Mouse (Mus musculus): ENCODE measurements at regions not wholly inside any gene's neighbourhood (a gene's known extent, or its start where the extent isn't known, plus 50 kb on each side); places are given as distances from the start of the nearest gene placed in this dataset.
A peak's percentile ranks its signal among the peaks of the same experiment; 100 is the strongest.

DNA sequence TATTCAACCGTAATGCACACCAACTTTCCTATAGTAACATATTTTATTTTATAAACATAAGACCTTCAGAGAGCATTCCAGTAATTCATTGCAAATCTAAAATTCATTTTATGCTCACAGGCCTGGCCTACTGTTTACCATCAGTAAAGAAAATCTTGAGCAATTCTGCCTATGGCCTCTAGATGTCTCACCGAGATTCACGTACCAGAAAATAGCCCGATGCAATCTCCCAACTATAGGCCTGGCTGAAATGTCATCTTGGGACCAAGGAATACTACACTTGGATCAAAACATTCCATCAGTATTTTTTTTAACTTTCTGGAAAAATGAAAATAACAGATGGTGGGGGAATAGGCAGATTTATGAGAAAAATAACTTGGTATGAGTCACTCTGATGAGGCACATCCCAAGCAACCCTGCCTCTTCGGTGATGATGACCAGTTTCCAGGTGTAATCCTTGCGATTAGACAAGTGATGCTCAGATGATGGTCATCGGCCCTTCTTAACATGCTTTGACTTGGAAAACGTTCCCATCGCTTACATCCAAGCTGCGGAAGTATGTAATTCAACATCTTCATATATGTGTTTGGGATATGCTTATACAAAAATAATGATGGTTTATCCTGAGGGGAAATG lies 439.9 kb downstream of the Nyap2 start:
- Histone ChIP-seq H3K4me1 (ENCODE audit: control insufficient read depth, insufficient read depth, low read length) (no peaks in the 10 kb centered on the region), H3K27ac (ENCODE audit: insufficient read depth, low read length) (no peak overlapping the region)
- no peak for TF ChIP-seq POLR2A (IDR thresholded peaks at IDR 0.05; ENCODE audit: extremely low read depth, insufficient read depth, low read length)
- TF ChIP-seq CTCF (IDR thresholded peaks at IDR 0.05; ENCODE audit: extremely low read depth, insufficient read depth, low read length) = peak; percentile 53

DNA sequence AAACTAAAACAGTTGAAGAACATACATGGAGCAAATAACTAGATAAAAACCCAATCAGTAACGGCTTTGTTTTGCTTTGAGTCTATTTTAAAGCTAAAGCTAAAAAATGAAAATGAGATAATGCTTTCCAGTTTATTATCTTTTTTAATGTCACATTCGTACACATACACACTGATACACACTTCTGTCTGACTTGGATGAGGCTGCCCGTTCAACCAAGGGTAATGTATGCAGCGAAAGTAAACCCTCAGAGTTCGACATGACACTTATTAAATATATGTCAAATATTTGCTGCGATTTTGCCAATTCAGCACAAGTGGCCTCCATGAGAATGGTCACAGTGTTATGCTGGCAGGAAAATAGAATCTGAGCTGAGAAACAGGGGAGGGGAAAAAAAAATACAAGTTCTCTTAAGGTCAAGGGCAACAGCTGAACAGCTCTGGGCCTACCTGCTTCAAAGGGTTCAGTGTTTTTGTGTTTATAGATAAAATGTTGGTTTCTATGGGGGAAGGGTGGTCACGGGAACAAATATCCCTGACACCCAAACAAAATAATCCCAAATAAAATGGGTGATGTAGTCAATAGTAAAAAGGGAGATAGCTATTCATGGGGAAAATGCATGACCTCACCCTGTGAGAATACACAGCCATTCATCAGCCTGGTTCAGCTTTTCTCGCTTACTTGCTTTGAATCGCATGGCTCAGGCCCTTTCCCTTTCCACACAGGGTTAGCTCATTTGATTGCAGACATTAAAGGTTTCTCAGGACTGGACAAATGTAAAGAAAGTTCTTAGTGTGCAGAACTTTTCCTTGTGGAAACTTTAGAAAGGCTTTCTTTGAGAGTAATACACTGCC lies 443.9 kb downstream of the Nyap2 start:
- H3K4me3 ChIP-seq (ENCODE audit: insufficient read depth, low read length) = no peak overlapping the region
- no peaks in the 10 kb centered on the region for H3K4me1 ChIP-seq (ENCODE audit: control insufficient read depth, insufficient read depth, low read length)
- no peak overlapping the region for H3K27ac ChIP-seq (ENCODE audit: insufficient read depth, low read length)
- TF ChIP-seq CTCF (IDR thresholded peaks at IDR 0.05; ENCODE audit: extremely low read depth, insufficient read depth, low read length) = no peak
- no peak for TF ChIP-seq POLR2A (IDR thresholded peaks at IDR 0.05; ENCODE audit: extremely low read depth, insufficient read depth, low read length)

More for the DNA sequence above, 439.9 kb downstream of the Nyap2 start:
- no peak overlapping the region for H3K4me3 ChIP-seq (ENCODE audit: insufficient read depth, low read length)

DNA sequence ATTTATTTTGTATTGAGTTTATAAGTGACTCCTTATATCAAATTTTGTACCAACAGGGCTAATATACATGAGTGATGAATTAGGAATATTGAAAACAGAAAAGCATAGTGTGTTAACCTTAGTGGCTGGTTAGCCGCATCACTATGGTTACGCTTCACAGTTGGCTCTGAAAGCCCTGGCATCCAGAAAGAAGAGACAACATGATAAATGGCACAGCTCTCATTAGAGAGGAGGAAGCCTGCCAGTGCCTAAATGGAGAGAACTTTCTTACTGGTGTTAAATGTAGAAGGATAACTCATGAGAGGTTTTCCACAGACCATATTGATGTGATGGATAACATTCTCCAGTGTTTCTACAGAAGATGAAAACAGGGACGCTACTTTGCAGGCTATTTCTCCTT lies 446.2 kb downstream of the Nyap2 start:
- no peak overlapping the region for H3K27ac ChIP-seq (ENCODE audit: insufficient read depth, low read length)
- H3K4me3 ChIP-seq (ENCODE audit: insufficient read depth, low read length) = no peak overlapping the region
- no peak for TF ChIP-seq POLR2A (IDR thresholded peaks at IDR 0.05; ENCODE audit: extremely low read depth, insufficient read depth, low read length)
- no peak for TF ChIP-seq CTCF (IDR thresholded peaks at IDR 0.05; ENCODE audit: extremely low read depth, insufficient read depth, low read length)
- H3K4me1 ChIP-seq (ENCODE audit: control insufficient read depth, insufficient read depth, low read length) = no peaks in the 10 kb centered on the region

DNA sequence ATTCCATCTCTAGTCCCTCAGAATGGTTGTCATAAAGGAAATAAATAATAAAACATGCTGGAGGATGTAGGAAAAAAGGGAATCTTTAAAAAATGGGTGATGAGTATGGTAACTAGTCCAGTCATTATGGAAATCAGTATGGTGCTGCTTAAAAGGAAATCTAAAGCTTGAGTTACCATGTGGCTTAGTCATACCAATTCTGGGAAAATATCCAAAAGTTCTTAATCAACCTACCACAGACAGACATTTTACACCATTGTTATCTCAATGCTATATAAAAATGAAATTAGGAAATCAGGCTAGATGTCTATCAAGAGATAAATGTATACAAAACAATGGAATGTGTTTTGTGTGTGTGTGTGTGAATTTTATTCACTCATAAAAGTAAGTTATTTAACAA lies 449.1 kb downstream of the Nyap2 start:
- no peak overlapping the region for H3K27ac ChIP-seq (ENCODE audit: insufficient read depth, low read length)
- H3K4me3 ChIP-seq (ENCODE audit: insufficient read depth, low read length) = no peak overlapping the region
- no peaks in the 10 kb centered on the region for H3K4me1 ChIP-seq (ENCODE audit: control insufficient read depth, insufficient read depth, low read length)
- no peak for TF ChIP-seq CTCF (IDR thresholded peaks at IDR 0.05; ENCODE audit: extremely low read depth, insufficient read depth, low read length)
- no peak for TF ChIP-seq POLR2A (IDR thresholded peaks at IDR 0.05; ENCODE audit: extremely low read depth, insufficient read depth, low read length)

DNA sequence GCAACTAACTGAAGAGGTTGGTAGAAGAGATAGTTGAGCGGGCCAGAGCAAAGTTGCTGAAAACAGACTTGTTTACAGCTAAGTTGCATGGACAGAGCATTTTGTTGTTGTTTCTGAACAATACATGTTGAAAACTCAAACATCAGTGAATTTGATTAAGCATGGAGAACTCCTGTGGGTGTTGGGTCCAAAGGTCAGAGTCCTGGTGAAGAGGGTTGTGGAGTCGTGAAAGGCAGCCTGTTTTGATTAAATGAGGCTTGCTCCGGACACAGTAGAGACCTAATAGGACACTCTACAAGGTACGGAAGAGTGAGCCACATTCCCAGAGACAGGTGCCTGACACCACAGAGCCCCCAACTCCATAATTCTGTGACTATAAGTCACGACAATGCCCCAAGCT lies 461.1 kb downstream of the Nyap2 start:
- H3K4me1 ChIP-seq (ENCODE audit: control insufficient read depth, insufficient read depth, low read length) = no peaks in the 10 kb centered on the region
- TF ChIP-seq CTCF (IDR thresholded peaks at IDR 0.05; ENCODE audit: extremely low read depth, insufficient read depth, low read length) (no peak), POLR2A (IDR thresholded peaks at IDR 0.05; ENCODE audit: extremely low read depth, insufficient read depth, low read length) (no peak)
- H3K27ac ChIP-seq (ENCODE audit: insufficient read depth, low read length) = no peak overlapping the region
- no peak overlapping the region for H3K4me3 ChIP-seq (ENCODE audit: insufficient read depth, low read length)

DNA sequence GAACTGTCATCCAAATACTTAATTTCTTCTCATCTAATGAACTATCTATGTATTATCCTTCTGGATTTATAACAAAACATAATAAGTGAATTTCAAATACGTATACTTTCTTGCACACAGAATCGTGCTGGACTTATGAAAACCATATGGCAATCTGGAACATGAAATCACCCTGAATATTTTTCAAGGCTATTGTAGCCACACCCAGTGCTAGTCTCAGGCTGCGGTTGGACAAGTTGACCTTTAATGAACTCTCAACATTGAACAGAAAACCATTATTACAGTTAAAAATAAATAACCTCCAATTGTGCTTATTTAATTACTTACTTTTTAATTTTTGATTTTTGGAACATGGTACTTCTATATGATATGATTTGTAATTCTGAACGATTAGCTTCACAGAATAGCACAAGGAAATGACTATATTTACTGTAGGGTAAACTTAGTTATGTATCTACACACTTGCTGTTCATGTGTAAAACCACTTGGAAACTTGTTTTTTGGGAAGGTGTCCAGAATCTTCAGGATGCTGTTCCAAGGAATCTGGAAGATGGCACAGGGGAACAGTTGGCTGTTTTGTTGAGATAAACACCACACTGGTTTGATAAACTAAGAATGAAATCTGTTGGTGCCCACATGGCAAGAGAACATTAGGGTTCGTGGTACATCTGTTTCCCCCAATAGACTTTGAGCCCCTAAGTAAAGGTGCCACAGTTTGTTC lies 463.0 kb downstream of the Nyap2 start:
- no peak for TF ChIP-seq POLR2A (IDR thresholded peaks at IDR 0.05; ENCODE audit: extremely low read depth, insufficient read depth, low read length)
- no peak for TF ChIP-seq CTCF (IDR thresholded peaks at IDR 0.05; ENCODE audit: extremely low read depth, insufficient read depth, low read length)

DNA sequence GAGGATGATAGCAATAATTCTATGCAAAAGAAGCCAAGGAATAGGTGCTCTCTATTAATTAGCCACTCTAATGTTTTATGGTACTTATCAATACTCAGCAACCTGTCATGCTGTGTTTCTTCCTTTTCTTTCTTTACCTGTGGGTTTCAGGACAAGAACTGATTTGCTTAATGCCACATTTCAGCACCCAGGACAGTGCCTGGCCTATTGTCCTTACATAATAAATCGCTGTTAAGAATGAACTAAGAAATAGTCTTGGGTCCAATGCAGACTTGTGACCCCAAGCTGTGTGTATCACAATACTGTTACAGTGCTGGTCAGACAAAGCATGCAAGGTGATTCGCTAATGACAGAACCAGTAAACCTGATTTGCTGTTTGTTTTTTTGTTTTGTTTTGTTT lies 472.2 kb downstream of the Nyap2 start:
- Histone ChIP-seq H3K27ac (ENCODE audit: insufficient read depth, low read length) (no peak overlapping the region), H3K4me1 (ENCODE audit: control insufficient read depth, insufficient read depth, low read length) (no peaks in the 10 kb centered on the region), H3K4me3 (ENCODE audit: insufficient read depth, low read length) (no peak overlapping the region)
- TF ChIP-seq POLR2A (IDR thresholded peaks at IDR 0.05; ENCODE audit: extremely low read depth, insufficient read depth, low read length) (no peak), CTCF (IDR thresholded peaks at IDR 0.05; ENCODE audit: extremely low read depth, insufficient read depth, low read length) (no peak)

More for the DNA sequence above, 463.0 kb downstream of the Nyap2 start:
- Histone ChIP-seq H3K4me1 (ENCODE audit: control insufficient read depth, insufficient read depth, low read length) (no peaks in the 10 kb centered on the region), H3K4me3 (ENCODE audit: insufficient read depth, low read length) (no peak overlapping the region), H3K27ac (ENCODE audit: insufficient read depth, low read length) (no peak overlapping the region)

DNA sequence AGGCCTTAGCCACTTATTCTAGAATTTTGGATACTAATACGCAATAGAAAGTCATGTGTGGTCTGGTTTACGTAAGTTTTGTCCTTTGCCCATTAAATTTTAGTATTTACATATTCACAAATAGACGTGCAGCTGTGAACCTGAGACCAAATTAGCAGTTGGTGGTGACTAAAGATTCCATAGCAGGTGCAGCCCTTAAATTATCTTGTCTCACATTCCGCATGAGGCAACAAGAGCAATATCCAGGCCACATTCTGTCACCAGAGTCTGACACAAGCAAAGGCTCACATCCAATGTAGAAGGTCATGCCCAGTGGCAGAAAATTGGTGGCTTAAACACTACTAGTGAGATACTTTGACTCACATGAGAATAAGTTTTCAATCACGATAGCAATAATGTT lies 473.0 kb downstream of the Nyap2 start:
- H3K27ac ChIP-seq (ENCODE audit: insufficient read depth, low read length) = no peak overlapping the region
- no peaks in the 10 kb centered on the region for H3K4me1 ChIP-seq (ENCODE audit: control insufficient read depth, insufficient read depth, low read length)
- TF ChIP-seq CTCF (IDR thresholded peaks at IDR 0.05; ENCODE audit: extremely low read depth, insufficient read depth, low read length) (no peak), POLR2A (IDR thresholded peaks at IDR 0.05; ENCODE audit: extremely low read depth, insufficient read depth, low read length) (no peak)
- H3K4me3 ChIP-seq (ENCODE audit: insufficient read depth, low read length) = no peak overlapping the region

DNA sequence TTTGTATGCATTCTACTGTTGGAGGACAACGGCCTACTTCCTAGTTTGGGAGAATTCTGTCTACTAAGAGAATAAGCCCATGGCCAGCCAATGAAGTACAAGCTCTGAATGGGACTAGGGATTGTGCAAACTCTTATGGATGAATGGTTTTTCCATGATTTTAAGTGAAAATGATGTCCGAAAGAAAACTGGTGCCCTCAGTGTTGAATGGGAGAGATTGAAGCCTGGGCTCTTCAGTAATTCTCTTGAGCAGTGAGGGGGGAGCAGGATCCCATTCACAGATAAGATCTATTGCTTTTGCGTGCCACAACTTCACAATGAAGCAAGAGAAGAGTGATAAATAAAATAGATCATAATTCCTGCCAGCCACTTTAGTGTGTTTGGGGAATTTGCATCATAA lies 476.0 kb downstream of the Nyap2 start:
- H3K27ac ChIP-seq (ENCODE audit: insufficient read depth, low read length) = no peak overlapping the region
- no peak overlapping the region for H3K4me3 ChIP-seq (ENCODE audit: insufficient read depth, low read length)
- H3K4me1 ChIP-seq (ENCODE audit: control insufficient read depth, insufficient read depth, low read length) = no peaks in the 10 kb centered on the region
- TF ChIP-seq POLR2A (IDR thresholded peaks at IDR 0.05; ENCODE audit: extremely low read depth, insufficient read depth, low read length) = no peak
- no peak for TF ChIP-seq CTCF (IDR thresholded peaks at IDR 0.05; ENCODE audit: extremely low read depth, insufficient read depth, low read length)

All from cortical plate, adult 2 months (tissue).